Mouse (Mus musculus): ENCODE data around the gene Krt6a. TPM values are rescaled to one million over a fixed set of nuclear protein-coding genes. Genes with fewer than 3 reads are reported as not detected.

The Krt6a gene
- total RNA-seq, 2 experiments from 2014 or later, result not detected

Small RNAs within 50 kb of the gene (microRNA-seq; reads per million reads assigned to microRNA genes)
- gene Gm44323 (not detected), gene Gm44342 (not detected), gene Gm44383 (not detected), gene Gm44479 (not detected)

Other genes starting within 250 kb of the Krt6a start
- not detected for gene Krt88, start 246.6 kb downstream of the Krt6a start, total RNA-seq (2021)
- not detected for gene Krt81, start 230.6 kb downstream of the Krt6a start, total RNA-seq (2021)
- not detected for gene Krt86, start 220.8 kb downstream of the Krt6a start, total RNA-seq (2021)
- gene Krt83, start 202.8 kb downstream of the Krt6a start, total RNA-seq (2021), result not detected
- gene Gm49425, start 177.0 kb downstream of the Krt6a start, total RNA-seq (2021), result not detected
- not detected for gene Krt84, start 161.5 kb downstream of the Krt6a start, total RNA-seq (2021)
- gene Krt82, start 143.6 kb downstream of the Krt6a start, total RNA-seq (2021), result not detected
- under 1 TPM in 1 of 2 experiments, not detected in 1; 0.18 TPM for gene Krt90, start 131.4 kb downstream of the Krt6a start, total RNA-seq (2021)
- not detected for gene Krt75, start 120.4 kb downstream of the Krt6a start, total RNA-seq (2021)
- not detected for gene Gm5414, start 66.1 kb downstream of the Krt6a start, total RNA-seq (2021)
- gene Gm5478, start 46.9 kb downstream of the Krt6a start, total RNA-seq (2021), result not detected
- not detected for gene Krt6b, start 14.0 kb downstream of the Krt6a start, total RNA-seq (2021)
- not detected for gene Krt5, start 18.6 kb upstream of the Krt6a start, total RNA-seq (2021)
- not detected for gene Krt71, start 48.8 kb upstream of the Krt6a start, total RNA-seq (2021)
- gene Krt72, start 92.2 kb upstream of the Krt6a start, total RNA-seq (2021), result not detected
- not detected for gene Krt73, start 108.0 kb upstream of the Krt6a start, total RNA-seq (2021)
- gene Krt2, start 123.9 kb upstream of the Krt6a start, total RNA-seq (2021), result not detected
- under 1 TPM; 0.18 to 0.51 TPM for gene Krt1, start 156.5 kb upstream of the Krt6a start, total RNA-seq (2021)
- not detected for gene Krt77, start 175.4 kb upstream of the Krt6a start, total RNA-seq (2021)
- not detected for gene Krt76, start 198.6 kb upstream of the Krt6a start, total RNA-seq (2021)
- gene Krt4, start 230.4 kb upstream of the Krt6a start, total RNA-seq (2021), result under 1 TPM in 1 of 2 experiments, not detected in 1; 0.18 TPM
- 1 to 10 TPM; 3.8 to 5.3 TPM for gene Krt79, start 246.0 kb upstream of the Krt6a start, total RNA-seq (2021)

Measured in adrenal gland, postnatal 10 days (tissue).